Mouse (Mus musculus): Measurements from ENCODE around the gene Fbxl17. TPM values are rescaled to one million over a fixed set of nuclear protein-coding genes. Genes with fewer than 3 reads are reported as not detected.

Fbxl17 gene
- total RNA-seq, 2 experiments from 2014 or later: 53.7 to 55.0 TPM

DNA sequence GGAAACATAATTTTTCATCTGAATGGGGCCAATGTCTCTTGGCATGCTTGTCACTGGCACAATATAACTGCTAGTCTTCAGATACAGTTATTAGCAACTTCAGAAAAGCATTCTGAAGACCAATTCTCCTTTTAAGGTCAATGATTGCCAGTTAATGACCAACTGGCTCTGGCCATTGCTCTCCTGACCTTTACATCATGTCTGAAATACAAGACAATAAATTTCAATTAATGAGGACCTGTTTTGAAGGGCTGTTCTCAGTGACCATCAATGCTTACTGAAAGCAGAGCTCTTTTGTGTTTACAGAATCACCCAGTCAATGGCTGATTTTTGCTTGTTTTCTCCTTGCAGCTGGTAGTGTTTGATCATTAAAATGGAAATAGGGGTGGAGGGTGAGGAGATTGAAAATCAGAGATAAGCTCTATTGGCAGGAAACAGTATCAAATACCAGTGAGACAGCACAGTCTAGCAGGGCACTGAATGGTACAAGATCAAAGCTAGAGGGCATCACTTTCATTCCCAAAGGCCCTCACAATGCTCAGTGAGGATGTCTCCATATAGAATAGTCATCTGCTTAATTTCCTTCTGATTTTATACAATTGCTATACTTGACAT, 95.9 kb downstream of the Fbxl17 start:
- no peak for DNase-seq (ENCODE audit: low spot score in 2 of 2)

DNA sequence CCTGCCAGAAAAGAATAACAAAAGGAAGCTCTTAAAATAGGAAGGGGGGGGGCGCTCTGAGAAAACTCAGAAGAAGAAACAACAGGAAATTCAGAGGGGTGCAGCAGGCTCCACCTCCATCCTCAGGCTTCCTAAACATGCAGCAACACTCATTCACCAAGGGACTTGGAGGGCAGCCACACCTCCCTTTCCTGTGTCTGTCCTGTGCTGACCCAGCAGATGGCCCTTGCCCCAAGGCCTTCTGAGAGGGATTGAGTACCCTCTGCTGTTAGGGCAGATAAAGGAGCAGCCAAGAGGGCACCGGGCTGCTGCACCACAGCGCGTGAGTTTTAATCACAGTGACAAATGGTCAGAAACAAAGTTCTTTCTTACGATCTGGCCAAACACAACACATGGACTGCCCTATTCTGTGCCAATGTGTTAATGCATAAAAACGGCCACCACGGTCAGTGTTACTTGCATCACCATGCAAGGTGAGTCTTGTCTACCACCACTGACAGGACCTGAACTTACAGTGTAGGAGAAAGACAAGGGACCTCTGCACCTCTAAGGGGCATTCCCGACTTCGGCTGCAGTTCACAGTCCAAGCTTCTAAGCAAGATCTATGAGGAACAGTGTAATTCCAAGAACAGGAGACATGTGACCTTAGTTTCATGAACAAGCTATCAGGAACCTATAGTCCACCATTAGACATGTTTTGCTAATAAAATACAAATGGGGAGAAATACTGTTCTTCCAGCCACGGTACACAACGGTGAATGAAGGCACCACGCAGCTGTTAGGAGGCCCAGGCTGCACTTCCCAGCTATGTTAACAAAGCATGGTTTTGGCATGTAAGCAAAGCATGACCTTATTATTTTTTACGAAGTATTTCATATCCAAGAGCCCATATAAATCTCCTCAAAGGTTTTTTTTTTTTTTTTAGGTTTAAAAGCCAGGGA, 96.8 kb downstream of the Fbxl17 start:
- no peak for DNase-seq (ENCODE audit: low spot score in 2 of 2)

DNA sequence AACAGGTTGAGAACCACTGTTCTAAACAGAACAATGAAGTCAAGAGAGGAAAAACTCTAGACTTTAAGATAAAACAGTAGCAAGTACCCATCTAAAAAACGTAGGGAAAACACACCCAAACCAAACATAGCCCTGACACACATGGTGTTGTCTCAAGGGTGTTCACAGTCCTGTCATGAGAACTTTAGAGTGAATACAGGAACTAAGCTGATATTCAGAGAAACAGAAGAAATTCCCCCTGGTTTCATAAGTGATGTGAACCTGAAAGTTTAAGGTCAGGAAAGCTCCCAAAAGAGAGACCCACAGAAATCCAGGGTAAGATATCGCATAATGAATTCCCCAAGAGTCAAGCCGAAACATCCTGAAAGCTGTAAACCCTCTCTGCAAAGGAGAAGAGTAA, 97.6 kb downstream of the Fbxl17 start:
- no peak for DNase-seq (ENCODE audit: low spot score in 2 of 2)

DNA sequence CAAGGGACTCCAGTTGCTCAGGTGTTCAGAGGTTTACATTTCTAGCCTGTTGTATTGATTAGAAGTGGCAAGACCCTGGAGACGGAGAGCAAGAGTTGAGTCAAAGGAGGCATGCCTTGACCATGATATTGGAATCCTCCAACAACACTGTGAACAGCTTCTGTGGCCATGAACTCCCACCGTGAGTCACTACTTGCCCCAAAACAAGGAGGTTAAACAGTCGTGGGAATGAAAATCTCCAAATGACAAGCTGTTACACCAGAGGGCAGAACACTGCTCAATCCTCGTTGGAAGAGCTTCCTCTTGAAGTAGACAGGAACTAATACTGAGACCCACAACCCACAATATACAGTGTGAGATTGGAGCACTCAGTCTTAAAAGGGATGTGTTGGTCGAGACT, 99.2 kb downstream of the Fbxl17 start:
- DNase-seq (ENCODE audit: low spot score in 2 of 2): no peak

DNA sequence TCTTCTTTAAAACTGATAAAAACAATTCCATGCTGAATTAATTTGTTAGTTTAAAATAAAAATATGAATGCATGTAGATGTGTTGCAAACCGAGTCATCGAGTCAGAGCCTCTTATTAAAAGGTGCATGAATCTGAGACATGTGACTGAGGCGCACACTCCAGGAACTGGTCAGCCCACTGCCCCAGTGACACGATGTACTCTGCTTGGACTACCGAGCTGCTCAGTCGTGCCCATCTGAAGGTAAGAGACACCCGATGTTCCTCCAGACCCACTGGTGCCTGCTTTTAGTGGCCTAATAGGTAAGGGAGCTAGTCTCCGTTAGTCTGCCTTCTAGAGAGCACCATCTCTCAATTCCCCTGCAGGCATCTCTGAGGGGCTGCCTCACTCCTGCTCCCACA, 100.0 kb downstream of the Fbxl17 start:
- DNase-seq (ENCODE audit: low spot score in 2 of 2): no peak

DNA sequence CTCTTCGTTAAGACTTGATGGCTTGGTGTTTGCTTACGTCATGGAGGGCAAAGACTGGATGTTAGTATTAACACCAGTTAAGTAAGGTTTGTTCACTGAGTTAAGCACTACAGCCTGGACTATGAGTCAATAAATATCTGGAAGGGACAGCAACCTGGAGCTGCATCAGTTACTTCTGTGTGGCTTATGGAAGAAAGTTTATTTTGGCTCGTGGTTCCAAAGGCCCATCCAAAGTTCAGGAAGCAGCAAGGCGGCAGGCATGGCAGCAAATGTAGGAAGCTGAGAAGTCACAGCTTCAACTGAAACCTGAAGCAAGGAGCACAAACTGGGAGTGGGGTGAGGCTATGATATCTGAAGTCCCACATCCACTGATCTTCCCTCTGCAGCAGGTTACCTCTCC, 108.3 kb downstream of the Fbxl17 start:
- DNase-seq (ENCODE audit: low spot score in 2 of 2): no peak

DNA sequence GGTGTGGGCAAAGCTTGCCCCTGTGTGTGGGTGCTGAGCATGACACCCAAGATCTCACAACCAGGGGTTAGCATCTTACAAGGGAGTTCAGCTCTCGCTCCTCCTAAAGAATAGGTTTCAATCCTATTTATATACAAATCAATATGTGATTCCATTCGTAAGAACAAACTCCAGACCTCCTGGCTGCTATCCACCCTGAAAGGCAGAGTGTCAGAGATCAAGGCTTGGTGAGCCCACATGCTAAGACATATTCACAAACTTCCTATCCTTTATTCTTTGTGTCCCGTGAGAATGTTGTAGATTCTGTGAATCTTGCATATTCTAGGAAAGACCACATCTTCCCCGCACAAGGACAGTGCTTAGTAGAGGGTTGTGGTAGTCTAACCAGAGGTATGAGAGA, 108.9 kb downstream of the Fbxl17 start:
- no peak for DNase-seq (ENCODE audit: low spot score in 2 of 2)

DNA sequence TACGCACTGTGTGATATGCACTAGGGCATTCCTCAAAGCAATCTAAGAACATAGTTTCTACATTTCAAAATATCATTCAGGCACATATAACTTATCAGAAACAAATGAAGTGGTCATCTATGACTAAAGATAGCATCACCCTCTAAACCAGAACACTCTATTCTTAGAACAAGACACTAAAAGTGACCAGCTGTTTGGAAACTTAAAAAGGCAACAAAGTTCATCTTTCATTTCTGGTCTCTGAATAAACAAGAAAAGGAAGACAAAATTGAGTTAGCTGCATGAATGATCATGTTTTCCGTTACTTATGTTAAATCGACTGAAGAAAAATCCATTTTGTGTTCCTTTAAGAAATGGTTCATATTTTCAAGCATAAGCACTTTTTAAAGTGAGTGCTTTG, 128.8 kb downstream of the Fbxl17 start:
- DNase-seq (ENCODE audit: low spot score in 2 of 2): no peak

DNA sequence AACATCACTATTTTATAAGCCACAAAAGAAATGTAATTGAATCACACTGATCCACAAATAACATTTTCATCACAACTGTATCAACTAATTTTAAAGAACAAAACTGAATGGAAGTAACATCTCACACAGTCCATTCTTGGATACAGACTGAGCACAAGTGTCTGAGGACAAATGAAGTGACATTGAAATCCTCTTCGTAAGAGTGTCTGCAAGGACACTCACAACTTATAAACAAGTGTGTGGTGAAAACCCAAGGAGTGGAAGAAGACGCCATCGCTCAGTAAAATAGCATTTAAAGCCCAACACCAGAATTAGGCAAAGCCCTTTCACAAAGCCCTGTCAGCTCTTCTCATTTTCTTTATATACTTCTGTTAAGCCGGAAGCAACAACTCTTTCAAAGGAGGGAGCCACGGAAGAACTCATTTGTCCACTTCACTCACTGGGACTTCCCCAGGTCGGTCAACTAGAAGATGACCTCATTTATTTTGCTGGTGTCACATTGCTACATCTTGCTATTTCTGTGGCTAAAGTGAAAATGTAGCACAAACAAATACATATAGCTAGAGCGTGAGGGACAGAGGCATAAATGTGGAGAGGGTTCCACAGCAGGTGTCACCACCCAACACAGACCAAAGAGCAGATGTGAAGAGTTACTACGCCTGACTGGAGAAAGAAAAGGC, 130.0 kb downstream of the Fbxl17 start:
- no peak for DNase-seq (ENCODE audit: low spot score in 2 of 2)

DNA sequence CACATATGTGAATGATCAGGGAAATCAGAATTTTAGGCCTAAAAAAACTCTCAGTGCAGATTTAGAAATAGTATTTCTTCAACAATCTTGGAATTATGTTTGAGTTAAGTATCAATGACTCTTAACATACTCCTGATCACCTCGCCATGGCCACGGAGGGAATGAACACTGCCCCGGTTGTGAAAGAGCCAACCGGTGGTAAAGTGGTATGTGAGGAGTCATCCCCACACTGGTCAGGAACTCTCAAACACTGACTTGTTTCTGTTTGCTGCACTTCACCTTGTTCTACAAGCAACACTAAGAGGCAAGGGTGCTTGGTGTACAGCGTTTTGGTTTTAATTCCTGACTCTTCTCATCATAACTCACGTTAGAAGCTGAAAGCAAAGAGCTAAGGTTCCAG, 132.3 kb downstream of the Fbxl17 start:
- DNase-seq (ENCODE audit: low spot score in 2 of 2): no peak

DNA sequence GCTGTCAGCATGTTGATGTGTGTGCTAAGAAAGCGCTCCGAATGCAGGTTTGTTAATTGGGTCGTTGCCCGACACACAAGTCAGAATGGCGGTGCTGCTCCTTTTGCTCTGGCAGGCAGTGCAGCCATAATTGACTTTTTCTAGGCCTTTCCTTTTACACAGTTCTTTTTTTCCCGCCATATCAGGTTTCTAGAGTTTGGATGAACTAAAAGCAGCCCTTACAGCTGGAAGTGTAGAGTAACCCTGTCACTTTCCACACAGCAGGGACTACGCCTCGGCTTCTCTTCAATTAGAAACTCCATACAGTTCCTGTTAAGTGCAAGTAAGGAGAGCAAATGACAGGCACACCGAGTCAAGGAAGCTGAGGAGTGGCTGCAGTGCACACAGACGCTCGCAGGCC, 133.8 kb downstream of the Fbxl17 start:
- no peak for DNase-seq (ENCODE audit: low spot score in 2 of 2)

DNA sequence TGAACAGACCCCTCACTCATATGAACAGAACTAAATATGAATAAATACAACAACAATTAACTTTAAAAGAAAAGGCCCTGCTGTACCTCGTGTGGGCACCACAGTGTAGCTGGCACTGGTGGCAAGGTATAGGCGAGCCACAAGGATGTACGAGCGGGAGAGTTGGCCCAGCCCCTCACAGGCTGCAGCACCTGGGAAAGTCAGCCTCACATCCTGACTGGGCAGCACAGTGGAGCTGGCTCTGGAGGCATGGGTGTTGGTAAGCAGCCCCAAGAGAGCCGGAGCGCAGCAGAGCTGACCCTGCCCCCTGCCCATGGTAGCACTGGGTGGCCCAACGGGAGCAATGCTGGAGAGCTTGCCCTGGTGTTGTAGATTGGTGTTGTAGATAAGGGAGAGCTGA, 135.2 kb downstream of the Fbxl17 start:
- no peak for DNase-seq (ENCODE audit: low spot score in 2 of 2)

DNA sequence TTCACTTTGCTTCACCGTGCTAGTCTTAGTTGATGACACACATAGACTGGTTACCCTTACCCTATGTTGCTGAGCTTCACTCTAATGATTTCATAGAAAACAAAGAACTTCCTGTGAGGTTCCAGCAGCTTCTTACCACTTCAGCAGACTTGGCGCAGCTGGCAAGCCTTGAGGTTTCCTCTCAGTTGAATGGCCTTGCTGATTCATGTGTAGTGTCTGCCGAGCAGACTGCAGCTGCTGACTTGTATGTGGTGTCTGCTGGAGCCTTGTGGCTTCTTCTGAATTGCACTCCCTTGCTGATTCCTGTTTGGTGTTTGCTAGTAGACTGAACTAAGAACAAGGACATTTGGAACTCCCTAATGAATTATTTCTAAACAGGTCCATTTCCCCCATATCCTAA, 137.6 kb downstream of the Fbxl17 start:
- no peak for DNase-seq (ENCODE audit: low spot score in 2 of 2)

DNA sequence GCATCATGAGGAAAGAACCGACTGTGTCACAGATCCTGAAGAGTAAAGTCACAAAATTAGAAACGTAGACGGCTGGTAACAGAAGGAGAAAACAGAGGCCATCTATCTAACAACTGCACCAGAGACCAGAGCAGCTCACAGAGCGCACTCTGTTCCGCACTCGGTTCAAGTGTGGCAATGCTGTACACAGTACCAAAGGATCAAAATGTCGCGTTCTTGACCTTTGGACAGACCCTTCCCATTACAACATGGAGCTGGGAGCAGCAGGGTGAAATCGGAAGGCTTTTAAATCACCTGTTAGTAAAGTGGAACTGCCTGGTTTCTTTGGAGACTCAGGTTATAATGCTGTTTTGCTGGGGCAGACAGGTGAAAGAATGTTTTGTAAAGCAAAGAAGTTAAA, 138.1 kb downstream of the Fbxl17 start:
- DNase-seq (ENCODE audit: low spot score in 2 of 2): no peak

DNA sequence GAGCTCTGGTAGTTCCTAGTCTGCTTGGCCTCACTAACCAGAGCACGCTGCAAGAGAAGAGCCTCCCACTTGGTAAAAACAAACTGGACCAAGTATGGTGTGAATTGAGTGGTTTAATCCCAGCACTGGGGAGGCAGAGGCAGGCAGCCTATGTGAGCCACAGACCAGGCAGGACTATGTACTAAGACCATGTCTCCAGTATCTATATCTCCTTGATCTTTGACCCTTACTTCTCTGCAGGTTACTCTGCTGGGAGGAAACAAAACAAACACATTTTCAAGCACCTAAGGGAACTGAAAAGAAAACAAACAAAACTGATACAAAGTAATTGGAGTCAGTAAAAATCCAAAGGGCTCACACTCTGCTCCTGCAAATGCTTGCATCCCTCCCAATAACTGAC, 141.0 kb downstream of the Fbxl17 start:
- DNase-seq (ENCODE audit: low spot score in 2 of 2): no peak

DNA sequence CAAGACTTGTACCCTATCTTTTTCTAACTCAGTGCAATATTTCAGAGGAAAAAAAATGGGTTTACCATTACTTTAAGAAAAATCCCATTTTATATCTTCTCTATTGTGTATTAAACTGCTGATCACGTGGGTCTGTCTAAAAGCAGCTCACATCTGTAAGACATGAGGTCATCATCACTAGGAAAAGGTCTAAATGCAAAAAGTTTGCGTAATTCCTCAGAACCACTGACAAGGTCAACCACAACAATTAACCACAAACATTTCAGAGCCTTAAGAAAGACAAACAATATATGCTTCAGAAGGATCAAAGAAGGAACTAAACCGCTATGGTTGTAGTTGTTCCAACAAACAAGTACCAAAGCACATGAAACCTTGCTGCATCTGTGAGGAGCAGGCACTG, 143.6 kb downstream of the Fbxl17 start:
- no peak for DNase-seq (ENCODE audit: low spot score in 2 of 2)

DNA sequence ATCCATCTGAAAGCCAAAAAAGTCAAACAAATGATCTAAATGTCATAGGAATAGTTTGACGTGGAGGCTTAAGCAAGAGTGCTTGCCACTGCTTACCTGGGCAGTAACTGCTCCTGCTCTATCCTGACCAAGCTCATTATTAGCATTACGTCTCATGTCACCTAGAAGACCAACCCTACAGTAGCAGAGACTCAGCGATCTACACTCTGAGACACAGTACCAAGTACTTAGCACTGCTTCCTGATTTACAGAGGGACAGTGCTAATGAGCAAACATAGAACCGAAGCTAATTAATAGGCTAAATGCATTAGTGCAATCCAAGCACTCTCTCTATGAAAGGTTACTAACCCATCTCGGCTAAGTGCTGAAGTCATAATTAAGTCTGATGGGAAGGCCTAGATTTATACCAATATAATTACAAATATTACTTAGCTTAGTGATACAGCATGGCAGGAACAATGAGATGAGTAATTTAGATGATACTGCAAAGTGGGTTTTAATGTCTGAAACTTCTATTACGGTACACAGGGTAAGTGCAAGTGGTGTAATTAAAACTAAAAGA, 147.1 kb downstream of the Fbxl17 start:
- no peak for DNase-seq (ENCODE audit: low spot score in 2 of 2)

DNA sequence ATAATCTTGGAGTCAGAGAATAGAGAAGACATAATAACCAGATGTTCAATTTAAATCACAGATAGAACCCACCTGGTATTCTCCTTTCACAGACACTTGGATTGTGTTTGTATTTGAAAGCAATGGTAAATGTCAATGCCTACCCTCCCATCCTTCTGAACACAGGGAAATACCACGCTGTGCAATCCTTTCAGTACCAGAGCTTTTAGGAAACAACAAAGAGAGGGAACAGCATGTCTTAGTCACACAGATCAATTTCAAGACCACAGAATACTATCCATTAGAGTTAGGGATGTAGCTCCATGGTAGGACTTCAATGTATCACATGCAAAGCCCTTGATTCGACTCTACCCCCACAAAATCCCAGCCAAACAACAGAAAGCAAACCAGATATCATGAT, 148.1 kb downstream of the Fbxl17 start:
- DNase-seq (ENCODE audit: low spot score in 2 of 2): no peak

DNA sequence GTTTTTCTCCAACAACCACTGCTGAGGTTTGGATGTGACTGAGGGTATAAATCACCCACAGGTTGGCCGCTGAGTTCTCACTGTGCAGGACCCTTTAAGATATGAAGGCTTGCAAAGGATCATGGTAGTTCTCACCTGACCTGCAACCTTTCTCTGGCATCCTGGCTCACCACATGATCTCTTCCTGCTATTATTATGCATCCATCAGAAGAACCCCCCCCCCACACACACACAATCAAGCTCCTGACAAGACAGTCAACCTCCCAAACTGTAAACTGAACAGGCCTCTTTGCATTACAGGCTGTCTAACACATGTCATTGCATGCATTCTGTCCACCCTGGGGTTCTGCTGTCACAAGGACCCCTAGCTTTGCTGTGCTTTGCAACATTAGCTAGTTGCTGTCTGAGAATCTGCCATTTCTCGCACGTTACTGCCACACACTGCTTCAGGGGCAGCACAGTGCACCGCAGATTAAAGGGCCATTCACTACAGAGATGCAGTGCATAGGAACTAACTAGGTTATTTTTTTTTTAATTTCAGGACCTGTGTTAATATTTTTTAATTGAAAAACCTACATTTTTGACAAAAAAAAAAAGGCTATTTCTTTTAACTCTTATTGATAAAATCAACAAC, 148.8 kb downstream of the Fbxl17 start:
- no peak for DNase-seq (ENCODE audit: low spot score in 2 of 2)

DNA sequence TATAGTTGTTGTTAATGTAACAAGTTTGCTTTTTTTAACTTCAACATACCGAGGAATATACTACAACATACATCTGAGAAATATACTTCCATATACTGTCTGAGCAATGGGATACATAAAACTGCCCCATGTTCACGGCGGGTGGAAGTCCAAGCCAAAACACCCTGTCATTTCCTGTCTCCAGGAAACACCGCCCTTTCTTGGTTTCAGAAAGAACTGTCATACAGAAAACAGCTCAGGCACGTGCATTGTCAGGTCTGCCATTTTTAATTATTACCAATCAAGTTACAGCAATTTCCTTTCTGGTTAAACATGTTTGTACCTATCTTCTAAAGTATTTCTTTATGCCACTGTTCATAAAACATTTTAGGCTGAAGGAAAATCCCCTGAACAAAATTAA, 155.7 kb downstream of the Fbxl17 start:
- DNase-seq (ENCODE audit: low spot score in 2 of 2): no peak

DNA sequence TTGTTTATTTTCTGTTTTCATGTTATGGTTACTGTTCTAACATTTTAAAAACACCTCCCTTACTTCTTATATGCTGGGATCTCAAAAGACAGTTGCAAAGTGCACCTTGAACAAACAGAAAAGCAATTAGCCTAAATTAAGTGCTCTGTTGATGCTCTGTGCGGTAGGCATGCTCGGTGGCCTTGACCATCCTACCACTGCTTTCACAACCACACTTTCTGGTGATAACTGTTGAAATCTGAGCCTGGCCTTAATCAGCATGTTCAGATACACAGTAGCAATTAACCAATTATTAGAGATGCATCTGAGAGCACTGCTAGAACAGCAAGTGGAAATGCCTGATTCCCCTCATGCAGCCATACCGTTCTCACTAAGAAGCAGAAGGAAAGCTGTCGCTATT, 156.7 kb downstream of the Fbxl17 start:
- DNase-seq (ENCODE audit: low spot score in 2 of 2): no peak

DNA sequence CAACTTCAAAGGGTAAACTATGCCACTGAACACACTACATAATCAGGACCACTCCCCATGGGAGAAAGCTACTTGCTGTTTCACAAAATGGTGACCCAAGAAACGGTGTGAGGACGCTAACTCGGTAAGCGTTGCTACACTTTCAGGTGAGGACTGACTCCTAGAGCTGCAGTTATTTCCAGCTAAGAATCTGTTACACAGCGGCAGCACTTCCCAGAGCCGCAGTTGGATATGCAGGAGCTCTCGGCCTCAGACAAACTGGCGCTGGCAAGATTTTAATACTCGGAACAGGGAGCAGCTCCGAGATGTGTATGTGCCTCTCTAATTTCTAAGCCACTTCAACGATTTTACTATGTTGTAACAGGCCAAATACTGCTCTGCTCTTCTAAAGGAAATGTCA, 157.4 kb downstream of the Fbxl17 start:
- DNase-seq (ENCODE audit: low spot score in 2 of 2): no peak

Measured in layer of hippocampus, adult 18-20 months (tissue).